Mouse (Mus musculus): ENCODE measurements around the gene Bcor. TPM values are rescaled to one million over a fixed set of nuclear protein-coding genes. Genes with fewer than 3 reads are reported as not detected.

Bcor gene
- total and polyA plus RNA-seq, 2 experiments, result 2.8 to 5.6 TPM

DNA sequence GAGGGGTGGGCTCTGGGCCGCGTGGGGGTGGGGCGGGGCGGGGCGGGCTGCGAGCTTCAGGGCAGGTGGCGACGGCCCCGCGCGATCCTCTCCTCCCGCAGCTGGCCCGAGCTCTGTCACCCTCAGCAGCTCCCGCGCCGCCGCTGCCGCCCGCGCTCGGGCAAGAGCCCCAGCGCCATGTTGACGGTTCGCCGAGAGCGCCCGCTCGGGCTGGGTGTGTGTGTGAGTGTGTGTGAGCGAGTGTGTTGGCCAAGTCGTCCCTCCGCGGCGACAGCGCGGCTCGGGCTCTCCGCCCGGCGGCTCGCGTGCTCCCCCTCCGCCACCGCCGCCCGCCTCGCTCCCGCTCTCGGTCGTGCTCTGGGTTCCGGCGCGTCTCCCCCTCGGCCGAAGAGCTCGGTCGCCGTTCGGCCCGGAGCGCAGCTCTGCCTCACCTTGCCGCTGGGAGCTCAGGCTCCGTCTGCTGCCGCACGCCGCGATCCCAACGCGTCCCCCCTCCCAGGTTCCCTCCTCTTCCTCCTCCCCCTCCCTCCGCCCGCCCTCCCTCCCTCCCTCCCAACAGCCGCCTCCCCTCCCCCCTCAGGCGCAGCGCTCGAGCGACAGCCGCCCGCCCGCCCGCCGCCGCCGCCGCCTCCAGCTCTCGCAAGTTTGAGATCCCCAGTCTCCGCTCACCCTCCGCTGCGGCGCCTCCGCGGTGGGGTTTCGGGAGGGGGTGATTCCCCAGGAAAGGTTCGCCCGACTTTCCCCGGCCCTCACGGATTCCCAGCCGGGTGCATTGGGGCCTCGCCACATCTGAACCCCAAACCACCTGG, 79.9 kb downstream of the Bcor start:
- H3K4me3 ChIP-seq (ENCODE audit: insufficient read depth, low read depth, low read length), result peak overlapping the region; percentile 98
- 0% methylated on average over 7 of the region's 97 CpGs for WGBS
- peak; percentile 95 for TF ChIP-seq POLR2A (IDR thresholded peaks at IDR 0.05; ENCODE audit: extremely low read depth, insufficient read depth, low read length)
- no peak for TF ChIP-seq CTCF (IDR thresholded peaks at IDR 0.05; ENCODE audit: low read depth, low read length)
- H3K79me2 ChIP-seq (ENCODE audit: control insufficient read depth, insufficient read depth, low read length), result peaks cover 15% of the 10 kb centered on the region
- DNase-seq (ENCODE audit: extremely low read depth, low read depth, low spot score), result peak; percentile 64
- no peaks in the 10 kb centered on the region for H3K27me3 ChIP-seq (ENCODE audit: control insufficient read depth, insufficient read depth, low read length)
- H3K9ac ChIP-seq (ENCODE audit: low read depth, low read length), result peak overlapping the region; percentile 96
- H3K36me3 ChIP-seq (ENCODE audit: control insufficient read depth, insufficient read depth, low read length), result no peaks in the 10 kb centered on the region
- H3K4me1 ChIP-seq (ENCODE audit: control insufficient read depth, insufficient read depth, low read length), result peaks cover 3% of the 10 kb centered on the region; the same call in 1 of the 2 replicates
- peak overlapping the region; percentile 91 for H3K27ac ChIP-seq (replicated peaks; ENCODE audit: insufficient read depth, low read depth, low read length)

GRCm38 (mm10) chrX:12079309-12080094, 80.7 kb downstream of the Bcor start:
- Histone ChIP-seq H3K4me1 (ENCODE audit: control insufficient read depth, insufficient read depth, low read length) (peaks cover 3% of the 10 kb centered on the region), H3K36me3 (ENCODE audit: control insufficient read depth, insufficient read depth, low read length) (no peaks in the 10 kb centered on the region), H3K9ac (ENCODE audit: low read depth, low read length) (peak overlapping the region; percentile 96), H3K4me3 (ENCODE audit: insufficient read depth, low read depth, low read length) (peak overlapping the region; percentile 98), H3K79me2 (ENCODE audit: control insufficient read depth, insufficient read depth, low read length) (peaks cover 21% of the 10 kb centered on the region), H3K27me3 (ENCODE audit: control insufficient read depth, insufficient read depth, low read length) (no peaks in the 10 kb centered on the region), H3K27ac (replicated peaks; ENCODE audit: insufficient read depth, low read depth, low read length) (peak overlapping the region; percentile 62)
- WGBS, result 1% methylated on average over 41 of the region's 79 CpGs
- DNase-seq (ENCODE audit: extremely low read depth, low read depth, low spot score), result no peak
- TF ChIP-seq CTCF (IDR thresholded peaks at IDR 0.05; ENCODE audit: low read depth, low read length), result no peak
- no peak for TF ChIP-seq POLR2A (IDR thresholded peaks at IDR 0.05; ENCODE audit: extremely low read depth, insufficient read depth, low read length)

GRCm38 (mm10) chrX:12079059-12079308, 81.2 kb downstream of the Bcor start:
- Histone ChIP-seq H3K79me2 (ENCODE audit: control insufficient read depth, insufficient read depth, low read length) (peaks cover 24% of the 10 kb centered on the region), H3K9ac (ENCODE audit: low read depth, low read length) (peak overlapping the region; percentile 96), H3K4me3 (ENCODE audit: insufficient read depth, low read depth, low read length) (peak overlapping the region; percentile 98), H3K27me3 (ENCODE audit: control insufficient read depth, insufficient read depth, low read length) (no peaks in the 10 kb centered on the region), H3K4me1 (ENCODE audit: control insufficient read depth, insufficient read depth, low read length) (peaks cover 5% of the 10 kb centered on the region), H3K36me3 (ENCODE audit: control insufficient read depth, insufficient read depth, low read length) (no peaks in the 10 kb centered on the region), H3K27ac (replicated peaks; ENCODE audit: insufficient read depth, low read depth, low read length) (0 out of 2 replicates have a peak overlapping the region, but pooled peaks have one; percentile 44)
- DNase-seq (ENCODE audit: extremely low read depth, low read depth, low spot score), result no peak
- TF ChIP-seq CTCF (IDR thresholded peaks at IDR 0.05; ENCODE audit: low read depth, low read length) (no peak), POLR2A (IDR thresholded peaks at IDR 0.05; ENCODE audit: extremely low read depth, insufficient read depth, low read length) (no peak)
- 0% methylated on average over 10 of the region's 27 CpGs for WGBS

GRCm38 (mm10) chrX:12078195-12079058, 81.7 kb downstream of the Bcor start:
- 1% methylated on average over 68 of the region's 73 CpGs for WGBS
- Histone ChIP-seq H3K9ac (ENCODE audit: low read depth, low read length) (peak overlapping the region; percentile 86), H3K79me2 (ENCODE audit: control insufficient read depth, insufficient read depth, low read length) (peaks cover 26% of the 10 kb centered on the region), H3K27me3 (ENCODE audit: control insufficient read depth, insufficient read depth, low read length) (no peaks in the 10 kb centered on the region), H3K4me1 (ENCODE audit: control insufficient read depth, insufficient read depth, low read length) (peaks cover 5% of the 10 kb centered on the region), H3K36me3 (ENCODE audit: control insufficient read depth, insufficient read depth, low read length) (no peaks in the 10 kb centered on the region), H3K27ac (replicated peaks; ENCODE audit: insufficient read depth, low read depth, low read length) (0 out of 2 replicates have a peak overlapping the region, but pooled peaks have one; percentile 4), H3K4me3 (ENCODE audit: insufficient read depth, low read depth, low read length) (peak overlapping the region; percentile 98)
- no peak for DNase-seq (ENCODE audit: extremely low read depth, low read depth, low spot score)
- no peak for TF ChIP-seq POLR2A (IDR thresholded peaks at IDR 0.05; ENCODE audit: extremely low read depth, insufficient read depth, low read length)
- no peak for TF ChIP-seq CTCF (IDR thresholded peaks at IDR 0.05; ENCODE audit: low read depth, low read length)

DNA sequence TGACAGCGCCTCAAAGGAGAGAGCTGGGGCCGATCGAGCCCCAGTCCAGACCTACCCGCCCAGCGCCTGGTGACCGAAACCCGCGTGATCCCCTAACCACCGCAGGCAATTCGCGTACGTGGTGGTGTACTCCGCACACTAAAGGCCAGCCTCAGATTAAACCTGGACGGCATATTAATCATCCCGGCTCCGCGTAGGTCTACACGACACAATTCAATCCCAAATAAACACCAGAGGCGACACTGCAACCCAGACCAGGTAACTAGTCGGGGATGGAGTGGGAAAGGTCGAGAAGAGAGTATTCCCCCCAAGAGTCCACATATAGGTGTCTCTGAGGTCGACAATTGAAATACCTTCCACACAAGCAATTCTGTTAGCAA, 82.6 kb downstream of the Bcor start:
- Histone ChIP-seq H3K36me3 (ENCODE audit: control insufficient read depth, insufficient read depth, low read length) (no peaks in the 10 kb centered on the region), H3K79me2 (ENCODE audit: control insufficient read depth, insufficient read depth, low read length) (peaks cover 33% of the 10 kb centered on the region), H3K27ac (replicated peaks; ENCODE audit: insufficient read depth, low read depth, low read length) (no peak overlapping the region), H3K4me3 (ENCODE audit: insufficient read depth, low read depth, low read length) (peak overlapping the region; percentile 58; the same call in 1 of the 2 replicates), H3K9ac (ENCODE audit: low read depth, low read length) (peak overlapping the region; percentile 70), H3K27me3 (ENCODE audit: control insufficient read depth, insufficient read depth, low read length) (no peaks in the 10 kb centered on the region), H3K4me1 (ENCODE audit: control insufficient read depth, insufficient read depth, low read length) (peaks cover 11% of the 10 kb centered on the region)
- no peak for TF ChIP-seq CTCF (IDR thresholded peaks at IDR 0.05; ENCODE audit: low read depth, low read length)
- no peak for TF ChIP-seq POLR2A (IDR thresholded peaks at IDR 0.05; ENCODE audit: extremely low read depth, insufficient read depth, low read length)
- no peak for DNase-seq (ENCODE audit: extremely low read depth, low read depth, low spot score)
- 4% methylated on average over 22 of the region's 22 CpGs for WGBS

Data from liver, adult 2 months (tissue).